Mouse (Mus musculus): Measurements from ENCODE around the gene Nmur1.

Nmur1 gene

DNA sequence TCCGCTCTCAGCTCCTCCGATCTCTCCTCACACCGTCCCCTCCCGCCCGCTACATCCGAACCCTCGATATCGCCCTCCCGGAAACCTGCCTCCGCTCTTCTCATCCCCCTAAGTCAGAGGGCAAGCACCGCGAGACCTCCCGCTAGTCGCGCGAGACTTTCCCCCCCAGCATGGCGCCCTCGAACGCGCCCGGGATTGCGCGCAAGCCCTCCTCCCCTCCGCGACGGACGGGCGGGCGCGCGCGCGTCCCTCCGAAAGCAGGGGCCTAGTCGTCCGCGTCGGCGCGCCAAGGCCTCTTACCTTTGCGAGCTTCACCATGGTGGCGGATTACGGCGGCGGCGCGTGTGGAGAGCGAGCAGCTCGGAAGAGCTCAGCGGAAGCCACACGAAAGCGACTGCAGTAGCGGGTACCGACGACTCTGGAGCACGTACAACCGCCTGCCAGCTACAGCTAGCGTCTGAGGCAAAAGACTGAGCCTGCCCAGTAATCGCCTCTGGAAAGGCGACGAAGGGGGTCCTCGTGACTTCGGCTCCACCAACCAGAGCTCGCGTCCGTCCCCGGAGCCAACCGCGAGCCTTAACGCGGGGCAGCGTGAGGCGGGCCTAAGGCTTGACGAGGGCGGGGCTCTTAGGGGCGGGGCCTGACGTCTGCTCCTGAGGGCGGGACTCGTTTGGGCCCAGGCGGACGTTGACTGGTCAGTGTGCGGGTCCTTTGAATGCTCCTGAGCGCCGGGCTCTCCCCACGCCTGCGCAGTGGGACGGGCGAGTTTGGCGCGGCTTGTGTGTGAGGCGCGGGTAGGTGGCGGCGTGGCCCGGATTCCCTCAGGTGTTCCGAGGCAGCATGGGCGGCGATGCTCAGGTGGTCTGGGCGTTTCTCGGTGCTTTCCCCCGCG, 66.9 kb downstream of the Nmur1 start, which contains the start of gene Ncl:
TSS of gene Ncl (minus strand) at position 495 of the 892 bp plus-strand sequence.
- DNase-seq (ENCODE audit: low read depth) = peak; percentile 99

DNA sequence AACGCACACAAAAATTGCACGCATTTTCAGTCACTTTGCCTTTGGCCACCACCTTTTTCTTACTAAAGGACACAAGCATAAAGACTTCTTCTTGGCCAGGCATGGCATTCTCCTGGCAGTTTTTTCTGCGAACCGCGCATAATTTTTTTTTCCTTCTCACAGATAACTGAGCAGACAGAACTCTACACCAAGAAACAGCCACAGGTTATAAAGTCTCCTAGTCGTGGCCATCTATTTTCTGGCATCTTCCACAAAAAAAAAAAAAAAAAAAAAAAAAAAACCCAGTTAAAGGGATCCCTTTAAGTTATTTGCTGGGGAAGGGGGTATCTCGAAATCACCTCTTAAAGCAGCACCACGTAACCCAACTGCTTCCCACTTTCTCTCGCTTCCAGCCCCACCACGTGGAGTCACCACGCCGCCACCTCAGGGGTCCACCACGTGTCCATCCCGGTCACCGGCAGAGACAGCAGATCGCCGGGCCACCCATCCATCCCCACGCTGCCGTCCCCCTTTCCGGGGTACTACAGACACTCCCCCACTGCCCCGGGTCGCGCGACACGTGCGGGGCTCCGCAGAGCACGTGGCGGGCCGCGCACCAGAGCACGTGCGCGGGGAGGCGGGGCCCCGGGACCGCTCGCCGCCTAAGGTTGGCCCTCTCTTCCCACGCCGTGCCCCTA, 67.7 kb downstream of the Nmur1 start:
- DNase-seq (ENCODE audit: low read depth) = no peak

GRCm38 (mm10) chr1:86354186-86354585, 71.8 kb downstream of the Nmur1 start:
- no peak for DNase-seq (ENCODE audit: low read depth)

DNA sequence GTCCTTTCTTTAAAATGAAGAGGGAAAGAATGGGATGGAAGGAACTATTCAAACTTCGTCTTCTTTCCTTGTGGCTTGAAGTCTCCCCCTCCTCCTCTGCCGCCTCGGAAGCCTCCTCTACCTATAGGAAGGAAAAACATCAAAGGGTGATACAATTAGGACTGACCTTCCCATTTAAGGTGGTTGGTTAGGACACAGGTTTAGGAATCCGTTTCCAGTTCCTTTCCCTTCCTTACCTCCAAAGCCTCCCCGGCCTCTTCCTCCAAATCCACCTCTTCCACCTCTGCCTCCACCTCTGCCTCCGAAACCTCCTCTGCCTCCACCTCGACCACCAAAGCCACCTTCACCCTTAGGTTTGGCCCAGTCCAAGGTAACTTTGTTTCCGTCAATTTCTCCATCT, 75.5 kb downstream of the Nmur1 start:
- DNase-seq (ENCODE audit: low read depth) = no peak

DNA sequence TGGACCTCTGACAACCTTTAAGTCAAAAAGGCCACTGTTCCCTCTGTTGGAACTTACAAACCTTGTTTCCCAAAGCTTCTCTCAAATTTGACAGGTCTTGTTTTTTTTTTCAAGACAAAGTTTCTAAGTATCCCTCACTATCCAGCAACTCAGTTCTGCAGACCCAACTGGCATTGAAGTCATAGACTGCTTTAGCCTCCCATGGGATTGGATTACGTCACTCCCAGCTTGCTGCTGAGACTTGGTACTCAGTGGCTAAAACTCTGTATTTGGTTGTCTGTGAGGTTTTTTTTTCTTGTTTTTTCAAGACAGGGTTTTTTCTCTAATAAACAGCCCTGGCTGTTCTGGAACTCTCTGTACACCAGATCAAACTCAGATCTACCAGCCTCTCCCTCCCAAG, 76.3 kb downstream of the Nmur1 start:
- DNase-seq (ENCODE audit: low read depth) = peak; percentile 34

DNA sequence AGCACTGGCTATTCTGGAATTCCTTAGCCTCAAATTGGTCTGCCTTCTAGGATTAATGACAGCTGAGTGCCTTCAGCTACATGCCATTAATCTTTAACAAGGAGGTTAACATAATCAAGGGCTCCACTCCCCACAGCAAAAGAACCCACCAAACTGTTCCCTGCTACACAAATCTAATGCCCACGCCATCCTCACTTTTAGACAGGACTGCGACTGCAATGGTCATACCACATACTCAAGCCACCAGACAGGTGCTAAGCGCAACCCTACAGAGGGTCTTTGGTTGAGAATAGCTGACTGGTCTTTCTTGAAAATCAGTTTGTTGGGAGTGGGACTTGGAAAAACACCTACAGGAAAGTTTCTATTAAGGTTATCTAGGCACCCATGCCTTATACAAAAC, 76.8 kb downstream of the Nmur1 start:
- DNase-seq (ENCODE audit: low read depth) = no peak

- peak; percentile 56 for DNase-seq (ENCODE audit: low read depth)
Measured at GRCm38 (mm10) chr1:86348801-86349200, 77.2 kb downstream of the Nmur1 start.

- DNase-seq (ENCODE audit: low read depth) = peak; percentile 43
Measured at GRCm38 (mm10) chr1:86348083-86348482, 77.9 kb downstream of the Nmur1 start.

GRCm38 (mm10) chr1:86347716-86348045, 78.3 kb downstream of the Nmur1 start:
- peak; percentile 30 for DNase-seq (ENCODE audit: low read depth)

DNA sequence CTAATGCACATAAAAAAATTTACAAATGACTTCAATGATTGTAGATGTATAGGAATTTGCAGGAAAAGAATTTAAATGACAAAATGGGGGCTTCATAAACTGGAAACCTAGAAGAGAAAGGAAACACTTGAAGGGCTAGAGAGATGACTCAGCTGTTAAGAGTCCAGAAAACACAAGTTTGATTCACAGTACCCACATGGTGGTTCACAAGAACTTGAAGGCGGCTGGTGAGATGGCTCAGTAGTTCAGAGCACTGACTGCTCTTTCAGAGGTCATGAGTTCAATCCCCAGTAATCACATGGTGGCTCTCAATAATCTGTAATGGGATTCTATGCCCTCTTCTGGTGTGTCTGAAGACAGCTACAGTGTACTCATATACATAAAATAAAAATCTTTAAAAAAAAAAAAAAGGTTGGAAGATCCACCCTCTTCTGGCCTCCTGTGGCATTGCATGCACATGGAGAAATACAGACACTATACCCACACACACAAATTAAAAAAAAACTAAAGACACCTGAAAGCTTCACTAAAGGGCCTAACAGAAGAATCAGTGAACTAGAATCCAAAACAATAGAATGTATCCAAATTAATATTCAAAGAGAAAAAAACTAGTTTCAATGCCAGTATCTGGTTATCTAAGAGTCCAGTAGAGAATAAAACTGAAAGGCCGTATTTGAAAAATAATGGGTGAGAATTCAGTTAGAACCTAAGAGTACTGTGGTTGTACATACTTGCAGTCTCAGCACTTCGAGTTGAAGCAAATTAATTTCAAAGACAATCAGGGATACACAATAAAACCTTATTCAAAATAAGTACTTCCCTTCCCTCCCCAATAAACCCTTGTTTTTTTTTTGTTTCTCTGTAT, 78.9 kb downstream of the Nmur1 start:
- DNase-seq (ENCODE audit: low read depth) = peak; percentile 57

GRCm38 (mm10) chr1:86345956-86346355, 80.1 kb downstream of the Nmur1 start:
- no peak for DNase-seq (ENCODE audit: low read depth)

- peak; percentile 39 for DNase-seq (ENCODE audit: low read depth)
Measured at GRCm38 (mm10) chr1:86345069-86345468, 81.0 kb downstream of the Nmur1 start.

DNA sequence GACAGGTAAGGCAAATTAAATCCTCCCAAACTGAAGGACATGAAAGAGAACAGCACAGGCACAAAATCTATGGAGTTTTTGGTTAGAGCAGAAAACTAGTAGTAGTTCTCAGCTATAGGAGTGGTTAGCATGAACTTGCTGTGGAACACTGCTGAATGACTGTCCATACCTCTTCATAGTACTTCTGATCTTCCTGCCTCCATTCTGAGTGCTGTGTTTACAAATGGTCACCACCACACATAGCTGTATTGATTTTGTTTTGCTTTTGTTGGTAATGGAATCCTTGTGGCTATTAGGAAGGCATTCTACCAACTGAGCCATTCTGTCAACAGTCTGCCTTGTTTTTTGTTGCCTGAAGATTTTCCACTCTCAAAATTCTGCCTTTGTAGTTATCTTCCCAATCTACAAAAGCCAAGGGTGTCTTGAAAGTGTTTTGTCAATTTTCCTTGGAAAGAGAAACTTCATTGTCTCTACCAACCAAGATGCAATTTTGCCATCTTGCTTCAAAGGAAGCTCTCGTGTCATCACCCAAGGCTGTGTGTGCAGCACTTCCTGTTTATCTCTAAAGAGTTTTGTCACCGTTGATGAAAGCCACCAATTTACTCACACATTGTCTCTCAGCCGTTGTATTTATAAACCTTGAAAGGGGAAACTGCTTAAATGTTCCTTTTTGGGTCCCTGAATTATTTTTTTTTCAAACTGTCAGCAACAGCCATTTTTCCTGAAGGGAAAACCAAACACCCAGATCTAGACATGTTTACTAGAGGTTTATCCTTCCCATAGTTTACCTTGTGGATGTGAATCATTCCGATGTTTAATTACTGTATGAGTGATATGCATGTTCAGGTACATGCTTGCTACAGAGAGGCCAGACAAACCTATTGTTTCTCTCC, 81.8 kb downstream of the Nmur1 start:
- DNase-seq (ENCODE audit: low read depth) = peak; percentile 77

DNA sequence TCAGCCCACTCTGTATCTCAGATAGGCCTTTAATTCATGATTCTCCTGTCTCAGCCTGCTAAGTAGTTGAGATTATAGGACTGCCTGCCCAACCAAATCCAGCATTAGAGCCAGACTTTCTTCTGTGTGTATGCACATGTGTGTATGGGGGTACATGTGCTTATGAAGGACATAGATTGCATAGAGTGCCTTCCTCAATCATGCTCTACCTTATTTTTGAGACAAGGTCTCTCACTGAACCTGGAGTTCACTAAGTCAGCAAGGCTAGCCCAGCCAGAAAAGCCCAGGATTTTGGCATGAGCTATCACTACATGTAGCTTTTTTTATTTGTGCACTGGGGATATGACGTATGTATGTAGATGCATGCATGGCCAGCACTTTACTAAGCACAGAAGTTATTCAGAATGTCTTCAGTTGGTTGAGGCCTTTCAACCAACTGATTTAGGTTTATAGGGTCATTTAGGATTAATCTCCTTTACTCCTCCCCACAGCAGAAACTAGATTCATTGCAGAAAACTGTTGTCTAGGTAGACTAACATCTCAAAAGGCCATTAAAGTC, 82.9 kb downstream of the Nmur1 start:
- peak; percentile 35 for DNase-seq (ENCODE audit: low read depth)

DNA sequence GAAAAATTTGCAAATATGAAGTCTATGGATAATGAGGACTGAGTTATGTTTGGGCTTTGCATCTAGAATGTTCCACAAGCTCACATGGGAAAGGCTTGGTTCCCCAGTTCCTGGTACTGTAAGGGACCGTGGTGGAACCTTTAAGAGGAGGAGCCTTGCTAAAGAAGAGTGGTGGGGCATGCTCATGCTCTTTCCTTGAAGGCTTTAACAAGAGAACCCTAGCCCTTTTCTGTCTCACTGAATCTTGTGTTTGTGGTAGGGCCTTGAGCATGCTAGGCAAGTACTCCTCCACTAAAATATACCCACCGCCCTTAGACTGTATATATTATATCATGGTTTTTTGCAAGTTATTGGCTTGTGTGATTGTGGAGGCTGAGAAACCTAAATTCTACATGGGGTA, 83.7 kb downstream of the Nmur1 start:
- no peak for DNase-seq (ENCODE audit: low read depth)

GRCm38 (mm10) chr1:86341096-86341495, 84.9 kb downstream of the Nmur1 start:
- DNase-seq (ENCODE audit: low read depth) = peak; percentile 63

DNA sequence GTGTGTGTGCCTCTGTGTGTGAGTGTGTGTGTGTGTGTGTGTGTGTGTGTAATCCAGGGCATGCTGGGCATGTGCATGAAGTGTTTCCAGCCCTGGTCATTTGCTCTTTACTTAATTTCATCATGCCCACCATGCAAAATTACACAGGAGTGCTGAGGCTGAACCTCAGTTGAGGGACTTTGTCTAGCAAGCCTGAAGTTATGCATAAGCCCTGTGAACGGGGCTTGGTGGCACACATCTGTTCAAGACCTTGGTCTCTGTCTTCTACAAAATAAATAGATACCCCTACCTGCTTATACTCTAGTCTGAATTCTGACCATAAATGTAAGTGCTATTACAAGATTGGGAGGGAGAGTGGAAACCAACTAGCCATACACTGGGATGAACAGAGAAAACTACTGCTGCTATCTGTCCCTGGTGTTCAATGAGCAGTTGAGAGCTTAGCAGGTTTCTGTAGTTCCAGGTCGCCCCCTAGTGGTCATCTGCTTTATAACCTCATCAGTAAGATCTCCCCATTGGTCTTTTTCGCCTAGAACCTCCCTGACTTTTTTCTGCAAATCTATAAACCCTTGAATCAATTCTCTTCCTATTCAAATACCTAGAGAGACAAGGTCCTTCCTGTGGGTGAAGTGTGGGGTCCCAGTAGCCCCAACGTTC, 86.7 kb downstream of the Nmur1 start:
- DNase-seq (ENCODE audit: low read depth) = peak; percentile 90

DNA sequence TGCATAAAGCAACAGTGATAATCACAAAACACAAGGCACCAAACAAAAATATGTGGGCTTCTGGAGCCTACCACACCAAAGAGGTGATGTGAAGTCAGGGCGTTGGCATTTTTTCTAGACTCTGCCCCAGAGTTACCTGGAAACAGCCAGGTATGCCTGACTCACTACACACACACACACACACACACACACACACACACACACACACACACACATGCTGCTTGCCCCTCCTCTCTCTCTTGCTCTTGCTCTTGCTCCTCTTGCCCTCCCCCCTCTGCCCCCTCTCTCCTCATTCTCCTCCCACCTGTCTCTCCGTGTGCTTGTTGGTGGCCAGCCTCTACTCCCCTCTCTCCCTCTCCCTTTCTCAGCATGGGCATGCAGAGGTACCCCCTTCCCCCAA, 89.7 kb downstream of the Nmur1 start:
- no peak for DNase-seq (ENCODE audit: low read depth)

Measured in 416B (cell line).